Mouse (Mus musculus): Measurements from ENCODE around the gene Cth.

- no peak for TF ChIP-seq CTCF (IDR thresholded peaks at IDR 0.05; ENCODE audit: borderline replicate concordance, insufficient read depth, low read length)
- no peak for TF ChIP-seq POLR2A (IDR thresholded peaks at IDR 0.05; ENCODE audit: low read depth, low read length)
Observed at GRCm38 (mm10) chr3:157866251-157866650, 58.6 kb downstream of the Cth start.
